Mouse (Mus musculus): ENCODE measurements around the gene Hspa1a. TPM values are rescaled to one million over a fixed set of nuclear protein-coding genes. Genes with fewer than 3 reads are reported as not detected.
"Not testable (repeated sequence)": the region's sequence is repeated elsewhere in the genome, so short reads cannot be mapped to it uniquely, and the experiment has no call there.

Gene Hspa1a
- polyA plus RNA-seq, 1 experiment from 2014 or later, result 1.4 TPM

GRCm38 (mm10) chr17:34978239-34978638, 6.3 kb upstream of the Hspa1a start:
- no peaks in the 10 kb centered on the region for H3K27me3 ChIP-seq (replicated peaks; ENCODE audit: control insufficient read depth, insufficient read depth, low read length)
- no peak overlapping the region for H3K4me3 ChIP-seq (ENCODE audit: low read depth, low read length)
- no peaks in the 10 kb centered on the region for H3K9me3 ChIP-seq (replicated peaks; ENCODE audit: control insufficient read depth, low read length)
- no peak overlapping the region for H3K27ac ChIP-seq (ENCODE audit: low read depth, low read length)
- ATAC-seq (no peak), DNase-seq (ENCODE audit: low spot score) (no peak)
- no peaks in the 10 kb centered on the region for H3K36me3 ChIP-seq (ENCODE audit: control insufficient read depth, insufficient read depth, low read length)
- peaks cover 12% of the 10 kb centered on the region for H3K4me1 ChIP-seq (ENCODE audit: control insufficient read depth, insufficient read depth, low read length)
- no peak overlapping the region for H3K4me2 ChIP-seq (ENCODE audit: low read length)
- WGBS, result 95% methylated on average over 27 of the region's 27 CpGs
- no peak overlapping the region for H3K9ac ChIP-seq (ENCODE audit: low read length)

- Histone ChIP-seq H3K27me3 (replicated peaks; ENCODE audit: control insufficient read depth, insufficient read depth, low read length) (no peaks in the 10 kb centered on the region), H3K27ac (ENCODE audit: low read depth, low read length) (no peak overlapping the region), H3K9me3 (replicated peaks; ENCODE audit: control insufficient read depth, low read length) (no peaks in the 10 kb centered on the region), H3K4me2 (ENCODE audit: low read length) (no peak overlapping the region), H3K4me1 (ENCODE audit: control insufficient read depth, insufficient read depth, low read length) (peaks cover 10% of the 10 kb centered on the region), H3K9ac (ENCODE audit: low read length) (no peak overlapping the region), H3K36me3 (ENCODE audit: control insufficient read depth, insufficient read depth, low read length) (no peaks in the 10 kb centered on the region), H3K4me3 (ENCODE audit: low read depth, low read length) (no peak overlapping the region)
- DNase-seq (ENCODE audit: low spot score) (no peak), ATAC-seq (no peak)
- 95% methylated on average over 20 of the region's 20 CpGs for WGBS
These were observed 5.0 kb upstream of the Hspa1a start for GRCm38 (mm10) chr17:34977000-34977399.

- Histone ChIP-seq H3K9ac (ENCODE audit: low read length) (no peak overlapping the region), H3K4me1 (ENCODE audit: control insufficient read depth, insufficient read depth, low read length) (peaks cover 6% of the 10 kb centered on the region), H3K27ac (ENCODE audit: low read depth, low read length) (no peak overlapping the region), H3K4me2 (ENCODE audit: low read length) (no peak overlapping the region), H3K9me3 (replicated peaks; ENCODE audit: control insufficient read depth, low read length) (no peaks in the 10 kb centered on the region), H3K36me3 (ENCODE audit: control insufficient read depth, insufficient read depth, low read length) (no peaks in the 10 kb centered on the region), H3K27me3 (replicated peaks; ENCODE audit: control insufficient read depth, insufficient read depth, low read length) (no peaks in the 10 kb centered on the region), H3K4me3 (ENCODE audit: low read depth, low read length) (no peak overlapping the region)
- 83% methylated on average over 3 of the region's 3 CpGs for WGBS
- DNase-seq (ENCODE audit: low spot score) (no peak), ATAC-seq (no peak)
These were observed 3.9 kb upstream of the Hspa1a start for GRCm38 (mm10) chr17:34975581-34976492.

- Histone ChIP-seq H3K4me3 (ENCODE audit: low read depth, low read length) (peak overlapping the region; percentile 28), H3K27me3 (replicated peaks; ENCODE audit: control insufficient read depth, insufficient read depth, low read length) (peaks cover 19% of the 10 kb centered on the region), H3K4me2 (ENCODE audit: low read length) (peak overlapping the region; percentile 77)
- not testable (repeated sequence) for H3K4me1 ChIP-seq (ENCODE audit: control insufficient read depth, insufficient read depth, low read length); H3K9me3 ChIP-seq (replicated peaks; ENCODE audit: control insufficient read depth, low read length); H3K9ac ChIP-seq (ENCODE audit: low read length); H3K27ac ChIP-seq (ENCODE audit: low read depth, low read length); H3K36me3 ChIP-seq (ENCODE audit: control insufficient read depth, insufficient read depth, low read length); DNase-seq (ENCODE audit: low spot score)
- peak; percentile 50; the same call in 1 of the 2 replicates for ATAC-seq
- 1% methylated on average over 14 of the region's 43 CpGs for WGBS
These were observed 275 bp downstream of the Hspa1a start for GRCm38 (mm10) chr17:34971694-34972068.

- H3K27ac ChIP-seq (ENCODE audit: low read depth, low read length); H3K9ac ChIP-seq (ENCODE audit: low read length); H3K4me2 ChIP-seq (ENCODE audit: low read length); H3K36me3 ChIP-seq (ENCODE audit: control insufficient read depth, insufficient read depth, low read length); H3K4me1 ChIP-seq (ENCODE audit: control insufficient read depth, insufficient read depth, low read length); H3K9me3 ChIP-seq (replicated peaks; ENCODE audit: control insufficient read depth, low read length); ATAC-seq; DNase-seq (ENCODE audit: low spot score); H3K4me3 ChIP-seq (ENCODE audit: low read depth, low read length): not testable (repeated sequence)
- WGBS, result 46% methylated on average over 14 of the region's 37 CpGs
- peaks cover 19% of the 10 kb centered on the region for H3K27me3 ChIP-seq (replicated peaks; ENCODE audit: control insufficient read depth, insufficient read depth, low read length)
These were observed 1.1 kb downstream of the Hspa1a start for GRCm38 (mm10) chr17:34970850-34971249.

- not testable (repeated sequence) for DNase-seq (ENCODE audit: low spot score); H3K36me3 ChIP-seq (ENCODE audit: control insufficient read depth, insufficient read depth, low read length); H3K4me1 ChIP-seq (ENCODE audit: control insufficient read depth, insufficient read depth, low read length); ATAC-seq; H3K9me3 ChIP-seq (replicated peaks; ENCODE audit: control insufficient read depth, low read length); H3K9ac ChIP-seq (ENCODE audit: low read length); H3K27ac ChIP-seq (ENCODE audit: low read depth, low read length); H3K4me3 ChIP-seq (ENCODE audit: low read depth, low read length); H3K4me2 ChIP-seq (ENCODE audit: low read length)
- 79% methylated on average over 6 of the region's 11 CpGs for WGBS
- H3K27me3 ChIP-seq (replicated peaks; ENCODE audit: control insufficient read depth, insufficient read depth, low read length), result peaks cover 19% of the 10 kb centered on the region
These were observed 2.1 kb downstream of the Hspa1a start, which contains the start of gene Gm20481 for GRCm38 (mm10) chr17:34969822-34970221. Gm20481 (plus strand) TSS chr17:34969912.

GRCm38 (mm10) chr17:34965627-34966026, 6.3 kb downstream of the Hspa1a start:
- WGBS, result 84% methylated on average over 5 of the region's 5 CpGs
- no peak for ATAC-seq
- H3K27me3 ChIP-seq (replicated peaks; ENCODE audit: control insufficient read depth, insufficient read depth, low read length), result peaks cover 19% of the 10 kb centered on the region

GRCm38 (mm10) chr17:34964640-34965049, 7.3 kb downstream of the Hspa1a start:
- no peak overlapping the region for H3K9ac ChIP-seq (ENCODE audit: low read length)
- no peaks in the 10 kb centered on the region; the same call in 1 of the 2 replicates for H3K4me1 ChIP-seq (ENCODE audit: control insufficient read depth, insufficient read depth, low read length)
- no peaks in the 10 kb centered on the region for H3K9me3 ChIP-seq (replicated peaks; ENCODE audit: control insufficient read depth, low read length)
- DNase-seq (ENCODE audit: low spot score) (no peak), ATAC-seq (no peak)
- WGBS, result 6% methylated on average over 1 of the region's 1 CpGs
- H3K36me3 ChIP-seq (ENCODE audit: control insufficient read depth, insufficient read depth, low read length), result no peaks in the 10 kb centered on the region
- H3K4me2 ChIP-seq (ENCODE audit: low read length), result no peak overlapping the region
- H3K27ac ChIP-seq (ENCODE audit: low read depth, low read length), result no peak overlapping the region
- no peak overlapping the region for H3K4me3 ChIP-seq (ENCODE audit: low read depth, low read length)
- peaks cover 16% of the 10 kb centered on the region for H3K27me3 ChIP-seq (replicated peaks; ENCODE audit: control insufficient read depth, insufficient read depth, low read length)

More at GRCm38 (mm10) chr17:34965627-34966026, 6.3 kb downstream of the Hspa1a start:
- no peak overlapping the region for H3K4me3 ChIP-seq (ENCODE audit: low read depth, low read length)
- H3K9me3 ChIP-seq (replicated peaks; ENCODE audit: control insufficient read depth, low read length), result no peaks in the 10 kb centered on the region
- no peak for DNase-seq (ENCODE audit: low spot score)
- no peaks in the 10 kb centered on the region for H3K4me1 ChIP-seq (ENCODE audit: control insufficient read depth, insufficient read depth, low read length)
- H3K9ac ChIP-seq (ENCODE audit: low read length), result no peak overlapping the region
- no peak overlapping the region for H3K4me2 ChIP-seq (ENCODE audit: low read length)
- H3K27ac ChIP-seq (ENCODE audit: low read depth, low read length), result no peak overlapping the region
- no peaks in the 10 kb centered on the region for H3K36me3 ChIP-seq (ENCODE audit: control insufficient read depth, insufficient read depth, low read length)

- no peaks in the 10 kb centered on the region for H3K36me3 ChIP-seq (ENCODE audit: control insufficient read depth, insufficient read depth, low read length)
- no peaks in the 10 kb centered on the region; the same call in 1 of the 2 replicates for H3K27me3 ChIP-seq (replicated peaks; ENCODE audit: control insufficient read depth, insufficient read depth, low read length)
- H3K9ac ChIP-seq (ENCODE audit: low read length), result no peak overlapping the region
- ATAC-seq (no peak), DNase-seq (ENCODE audit: low spot score) (no peak)
- H3K9me3 ChIP-seq (replicated peaks; ENCODE audit: control insufficient read depth, low read length), result no peaks in the 10 kb centered on the region
- H3K4me1 ChIP-seq (ENCODE audit: control insufficient read depth, insufficient read depth, low read length), result no peaks in the 10 kb centered on the region; the same call in 1 of the 2 replicates
- no peak overlapping the region for H3K4me2 ChIP-seq (ENCODE audit: low read length)
- no peak overlapping the region for H3K27ac ChIP-seq (ENCODE audit: low read depth, low read length)
- no peak overlapping the region for H3K4me3 ChIP-seq (ENCODE audit: low read depth, low read length)
- 57% methylated on average over 1 of the region's 1 CpGs for WGBS
These were observed 9.1 kb downstream of the Hspa1a start for GRCm38 (mm10) chr17:34962841-34963240.
